Mouse (Mus musculus) lung, adult 2 months (tissue): ENCODE data around the gene Grb2.

Source experiments
- CTCF ChIP-seq: fragments of 200-500 bp; IDR thresholded peaks from 2 replicates; pipeline ENCODE4 v1.5.1; 2011; ENCODE audit warnings: mild to moderate bottlenecking, low read length, control low read depth; ENCODE audit not compliant: insufficient read depth
- POLR2A ChIP-seq: fragments of 200-500 bp; IDR thresholded peaks from 2 replicates; pipeline ENCODE4 v1.6.1; 2011; ENCODE audit warnings: low read depth, mild to moderate bottlenecking, control low read depth, low read length, borderline replicate concordance; ENCODE audit errors: extremely low read depth

DNA sequence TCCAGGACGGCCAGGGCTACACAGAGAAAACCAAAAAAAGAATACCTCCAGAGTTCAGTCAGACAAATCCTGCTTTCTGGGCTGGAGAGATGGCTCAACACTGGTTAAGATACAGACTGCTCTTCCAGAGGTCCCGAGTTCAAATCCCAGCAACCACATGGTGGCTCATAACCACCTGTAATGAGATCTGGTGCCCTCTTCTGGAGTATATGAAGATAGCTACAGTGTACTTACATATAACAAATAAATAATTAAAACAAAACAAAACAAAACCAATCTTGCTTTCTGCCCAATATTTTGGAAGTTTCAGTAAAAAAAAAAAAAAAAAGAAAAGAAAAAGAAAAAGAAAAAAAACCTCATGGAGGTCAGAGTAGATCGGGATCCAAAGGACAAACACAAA, 113.2 kb downstream of the Grb2 start:
- TF ChIP-seq POLR2A (no peak), CTCF (no peak)
